Mouse (Mus musculus): Measurements from ENCODE around the gene Trim2.

The Trim2 gene

GRCm38 (mm10) chr3:84253655-84254519 lies 52.8 kb downstream of the Trim2 start:
- DNase-seq (ENCODE audit: low spot score) = no peak

DNA sequence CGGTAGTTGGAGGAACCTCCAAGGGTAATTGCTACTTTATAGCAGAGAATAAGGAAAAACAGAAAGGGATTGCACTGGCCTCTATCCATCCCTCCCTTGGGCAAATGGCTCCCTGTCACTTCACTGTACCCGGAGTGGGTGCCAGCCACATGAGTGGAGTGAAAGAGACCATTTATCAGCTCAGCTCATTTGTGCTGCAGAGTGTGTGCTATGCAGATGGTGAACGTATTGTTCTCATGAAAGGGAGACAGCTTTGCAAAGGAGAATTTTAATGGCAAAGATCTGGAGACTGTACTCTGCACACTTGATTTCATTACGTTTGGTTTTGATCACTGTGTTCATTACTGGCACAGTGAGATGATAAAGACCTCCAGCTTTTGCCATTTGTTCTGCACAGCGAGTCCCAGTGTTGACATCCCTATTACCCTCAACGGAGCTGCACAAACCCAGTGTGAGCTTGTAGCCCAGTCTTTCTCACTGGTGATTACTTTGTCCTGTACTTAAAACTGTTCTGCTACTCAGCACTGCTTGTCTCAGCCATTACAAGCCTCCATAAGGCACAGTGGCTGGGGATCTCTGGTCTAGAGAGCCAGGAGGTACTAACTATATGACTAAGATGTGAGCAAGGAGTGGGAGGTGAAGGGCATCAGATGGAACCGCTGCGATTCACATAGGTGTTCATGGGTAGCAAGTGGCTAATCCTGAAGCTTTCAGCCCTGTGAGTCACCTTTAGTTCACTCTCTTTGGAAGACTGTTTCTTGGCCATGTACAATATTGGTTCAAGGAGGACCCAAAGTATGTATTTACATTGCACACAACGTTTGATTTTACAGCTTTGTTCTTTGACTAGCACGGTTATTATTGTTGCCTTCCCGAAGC lies 53.7 kb downstream of the Trim2 start:
- no peak for DNase-seq (ENCODE audit: low spot score)

DNA sequence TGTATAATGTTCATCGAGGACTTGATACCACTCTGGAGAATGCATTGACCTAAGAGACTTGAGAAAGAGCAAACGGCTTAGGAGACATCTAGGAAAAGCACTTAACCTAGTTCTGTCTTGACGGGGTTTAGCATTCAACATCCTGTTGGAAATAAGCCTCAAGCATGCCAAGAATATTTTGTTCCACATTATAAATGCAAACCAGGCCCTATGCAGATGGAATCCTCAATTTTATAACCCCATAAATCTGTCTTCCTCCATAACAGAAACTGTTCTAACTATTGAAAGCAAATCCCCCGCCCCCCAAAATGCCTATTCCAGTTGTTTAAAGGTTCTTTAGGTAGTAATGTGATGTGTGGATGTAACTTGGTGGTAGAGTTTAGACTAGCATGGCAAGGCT lies 55.0 kb downstream of the Trim2 start:
- no peak for DNase-seq (ENCODE audit: low spot score)

DNA sequence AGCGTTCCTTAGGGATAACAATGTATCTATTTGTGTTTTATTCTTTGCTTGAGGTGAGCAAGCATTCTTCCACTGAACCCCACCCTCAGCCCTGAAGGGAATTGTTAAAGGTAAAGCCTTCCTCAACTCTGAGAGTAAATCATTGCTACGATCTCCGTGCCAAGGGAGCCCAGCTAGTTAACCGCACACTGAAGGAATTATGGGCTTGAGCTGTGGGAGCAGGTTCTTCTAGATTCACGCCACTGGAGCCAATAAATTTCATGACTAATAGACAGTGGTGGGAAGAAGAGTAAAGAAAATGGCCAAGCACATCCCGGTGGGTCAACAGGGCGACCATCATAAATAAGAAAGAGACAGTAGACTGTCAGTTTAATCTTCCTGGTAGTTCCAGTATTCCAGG lies 56.4 kb downstream of the Trim2 start:
- no peak for DNase-seq (ENCODE audit: low spot score)

GRCm38 (mm10) chr3:84247789-84248188 lies 58.9 kb downstream of the Trim2 start:
- DNase-seq (ENCODE audit: low spot score) = no peak

- no peak for DNase-seq (ENCODE audit: low spot score)
Observed at GRCm38 (mm10) chr3:84246421-84246861, 60.2 kb downstream of the Trim2 start.

DNA sequence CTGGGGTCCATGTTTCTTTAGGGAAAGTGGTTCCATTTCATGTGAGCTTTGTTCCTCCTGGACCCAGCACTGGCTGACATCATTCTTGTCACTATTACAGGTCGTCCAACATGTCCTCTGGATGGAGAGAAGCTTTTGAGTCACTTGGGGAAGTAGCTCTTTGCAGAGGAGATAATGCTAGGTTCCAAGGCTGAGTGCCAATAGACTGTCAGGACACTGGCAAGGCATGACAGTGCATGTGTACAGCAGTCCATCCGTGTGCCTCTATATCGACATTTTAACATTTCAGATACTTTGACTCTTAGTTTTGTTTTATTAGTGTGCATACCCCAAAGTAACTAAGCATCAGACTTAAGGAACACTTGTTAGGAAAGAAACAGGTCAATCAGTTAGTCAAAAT lies 63.6 kb downstream of the Trim2 start:
- DNase-seq (ENCODE audit: low spot score) = no peak

- DNase-seq (ENCODE audit: low spot score) = no peak
Observed at GRCm38 (mm10) chr3:84242497-84242896, 64.2 kb downstream of the Trim2 start.

- no peak for DNase-seq (ENCODE audit: low spot score)
Observed at GRCm38 (mm10) chr3:84241098-84241497, 65.6 kb downstream of the Trim2 start.

GRCm38 (mm10) chr3:84235420-84236304 lies 71.0 kb downstream of the Trim2 start:
- no peak for DNase-seq (ENCODE audit: low spot score)

DNA sequence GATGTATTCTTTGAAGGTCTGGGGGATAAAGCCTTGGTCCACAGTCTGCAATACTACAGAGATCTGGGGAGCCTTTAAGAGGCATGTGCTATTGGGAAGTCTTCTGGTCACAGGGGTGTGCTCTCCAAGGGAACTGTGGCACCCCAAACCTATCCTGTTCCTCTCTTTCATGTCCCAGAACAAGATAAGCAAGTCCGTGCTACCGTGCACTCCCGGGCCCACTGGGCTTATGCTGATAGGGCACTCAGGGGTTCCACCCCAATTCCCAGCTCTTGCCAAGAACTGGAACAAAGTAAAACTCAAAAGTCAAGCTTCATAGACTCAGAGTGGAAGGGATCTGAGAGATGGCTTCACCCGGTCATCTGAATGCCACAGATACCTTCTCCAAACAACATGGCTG lies 72.1 kb downstream of the Trim2 start:
- no peak for DNase-seq (ENCODE audit: low spot score)

- DNase-seq (ENCODE audit: low spot score) = no peak
Observed at GRCm38 (mm10) chr3:84233663-84234415, 72.8 kb downstream of the Trim2 start.

DNA sequence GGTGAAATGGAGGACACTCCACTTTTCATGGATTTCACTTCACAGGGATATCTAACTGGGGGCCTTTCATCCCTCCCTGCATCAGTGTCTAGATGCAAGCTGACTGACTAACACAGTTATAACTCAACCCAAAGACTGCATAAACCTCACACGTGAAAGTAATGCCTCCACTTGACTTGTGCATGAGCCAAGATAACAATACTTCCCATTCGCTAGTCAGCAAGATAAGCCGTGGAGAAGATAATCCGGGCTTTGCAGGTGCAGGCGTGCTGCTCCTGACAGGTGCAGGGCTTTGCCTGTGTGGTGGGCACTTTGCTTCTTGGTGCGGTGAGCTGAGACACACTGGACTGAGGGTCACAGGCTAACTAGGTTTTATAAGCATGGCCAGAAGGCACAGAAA lies 74.4 kb downstream of the Trim2 start:
- DNase-seq (ENCODE audit: low spot score) = no peak

DNA sequence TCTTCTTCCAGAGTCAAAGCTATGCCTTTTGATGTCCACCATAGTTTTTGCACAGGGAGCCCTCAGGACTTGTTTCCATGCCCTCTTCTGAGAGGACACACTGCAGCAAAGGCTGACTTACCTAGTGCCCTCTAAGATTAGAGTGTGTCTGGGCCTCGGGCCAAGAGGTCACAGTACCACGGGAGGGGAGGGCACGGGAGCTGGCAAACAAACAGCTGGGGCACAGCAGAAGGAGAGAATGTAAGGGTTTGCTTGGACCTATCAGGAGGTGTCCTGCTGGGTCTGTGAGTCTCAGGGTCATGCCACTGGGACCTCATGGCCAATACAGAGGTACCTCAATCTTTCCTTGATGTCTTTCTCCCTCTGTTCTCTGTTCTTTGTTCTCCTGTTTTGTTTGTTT lies 75.7 kb downstream of the Trim2 start:
- DNase-seq (ENCODE audit: low spot score) = peak; percentile 61

GRCm38 (mm10) chr3:84228911-84229310 lies 77.8 kb downstream of the Trim2 start:
- no peak for DNase-seq (ENCODE audit: low spot score)

- peak; percentile 28 for DNase-seq (ENCODE audit: low spot score)
Observed at GRCm38 (mm10) chr3:84228203-84228870, 78.3 kb downstream of the Trim2 start.

GRCm38 (mm10) chr3:84227628-84228027 lies 79.0 kb downstream of the Trim2 start:
- no peak for DNase-seq (ENCODE audit: low spot score)

DNA sequence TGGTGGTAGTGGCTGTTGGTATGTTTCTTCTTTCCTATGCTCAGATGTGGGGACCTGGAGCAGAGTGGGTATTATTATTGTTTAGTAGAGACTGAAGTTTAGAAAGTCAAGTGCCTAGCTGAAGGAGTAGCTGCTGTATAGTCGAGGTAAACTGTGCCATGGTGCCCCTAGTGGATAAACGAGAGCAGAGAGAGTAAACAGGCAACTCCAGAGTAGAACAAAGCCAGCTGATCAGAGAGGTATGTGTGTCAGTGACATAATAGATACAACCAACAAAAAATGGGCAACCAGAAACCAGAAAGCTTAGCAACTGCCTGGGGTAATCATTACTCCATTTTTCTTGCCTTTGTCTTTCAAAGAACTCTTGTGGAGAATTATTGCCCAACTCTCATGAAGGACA lies 81.7 kb downstream of the Trim2 start:
- no peak for DNase-seq (ENCODE audit: low spot score)

- DNase-seq (ENCODE audit: low spot score) = peak; percentile 32
Observed at GRCm38 (mm10) chr3:84220748-84221147, 85.9 kb downstream of the Trim2 start.

DNA sequence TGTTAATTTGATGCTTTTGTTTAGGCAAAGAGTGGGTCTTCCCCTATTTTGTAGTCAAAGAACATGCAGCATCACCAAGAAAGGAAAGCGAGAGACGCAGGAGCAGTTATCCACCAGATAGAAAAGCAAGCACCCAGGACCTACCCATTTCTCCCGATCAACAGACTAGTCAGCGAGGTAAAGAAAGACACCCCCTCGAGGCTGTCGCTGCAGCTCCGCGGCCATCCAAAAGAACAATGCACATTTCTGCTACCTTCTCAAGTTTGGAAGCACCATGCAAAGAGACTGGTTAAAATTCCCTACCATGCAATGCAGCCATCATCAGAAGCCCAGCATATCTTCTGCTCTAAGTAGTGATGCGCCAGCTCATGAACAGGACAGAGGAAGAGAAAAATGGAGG lies 86.4 kb downstream of the Trim2 start:
- no peak for DNase-seq (ENCODE audit: low spot score)
